Mouse (Mus musculus): Measurements from ENCODE around the gene Ccdc177. TPM values are rescaled to one million over a fixed set of nuclear protein-coding genes. Genes with fewer than 3 reads are reported as not detected.
A peak's percentile ranks its signal among the peaks of the same experiment; 100 is the strongest.
"Not testable (repeated sequence)": the region's sequence is repeated elsewhere in the genome, so short reads cannot be mapped to it uniquely, and the experiment has no call there.

Ccdc177 gene
- not detected for total RNA-seq (2022)

- peak; percentile 36 to 46 for DNase-seq (ENCODE audit: low spot score in 2 of 2)
These were observed at the start of gene Ccdc177 for GRCm38 (mm10) chr12:80760396-80760801. Ccdc177 (minus strand) TSS chr12:80760687.

GRCm38 (mm10) chr12:80810005-80810404, 49.5 kb upstream of the Ccdc177 start:
- no peak for DNase-seq (ENCODE audit: low spot score in 2 of 2)

- DNase-seq (ENCODE audit: low spot score in 2 of 2): no peak
These were observed 47.1 kb upstream of the Ccdc177 start for GRCm38 (mm10) chr12:80807451-80808085.

- no peak for DNase-seq (ENCODE audit: low spot score in 2 of 2)
These were observed 44.5 kb upstream of the Ccdc177 start for GRCm38 (mm10) chr12:80804861-80805428.

GRCm38 (mm10) chr12:80803924-80804323, 43.4 kb upstream of the Ccdc177 start:
- DNase-seq (ENCODE audit: low spot score in 2 of 2): peak in 1 of 2 experiments; percentile 26

GRCm38 (mm10) chr12:80801443-80801842, 41.0 kb upstream of the Ccdc177 start:
- no peak for DNase-seq (ENCODE audit: low spot score in 2 of 2)

- DNase-seq (ENCODE audit: low spot score in 2 of 2): no peak
These were observed 39.7 kb upstream of the Ccdc177 start for GRCm38 (mm10) chr12:80800156-80800555.

- DNase-seq (ENCODE audit: low spot score in 2 of 2): no peak
These were observed 37.8 kb upstream of the Ccdc177 start for GRCm38 (mm10) chr12:80798271-80798670.

GRCm38 (mm10) chr12:80794935-80795785, 34.7 kb upstream of the Ccdc177 start:
- DNase-seq (ENCODE audit: low spot score in 2 of 2): no peak

GRCm38 (mm10) chr12:80794522-80794921, 34.0 kb upstream of the Ccdc177 start:
- DNase-seq (ENCODE audit: low spot score in 2 of 2): no peak

GRCm38 (mm10) chr12:80793535-80793934, 33.0 kb upstream of the Ccdc177 start:
- no peak for DNase-seq (ENCODE audit: low spot score in 2 of 2)

- no peak for DNase-seq (ENCODE audit: low spot score in 2 of 2)
These were observed 32.4 kb upstream of the Ccdc177 start for GRCm38 (mm10) chr12:80792867-80793266.

- DNase-seq (ENCODE audit: low spot score in 2 of 2): no peak
These were observed 31.3 kb upstream of the Ccdc177 start for GRCm38 (mm10) chr12:80791571-80792444.

- no peak for DNase-seq (ENCODE audit: low spot score in 2 of 2)
These were observed 30.4 kb upstream of the Ccdc177 start for GRCm38 (mm10) chr12:80790700-80791570.

GRCm38 (mm10) chr12:80789849-80790694, 29.6 kb upstream of the Ccdc177 start, which contains the start of gene Susd6:
Susd6 (plus strand) TSS chr12:80790510.
- DNase-seq (ENCODE audit: low spot score in 2 of 2): peak; percentile 99

- not testable (repeated sequence) for DNase-seq (ENCODE audit: low spot score in 2 of 2)
These were observed 28.8 kb upstream of the Ccdc177 start for GRCm38 (mm10) chr12:80789276-80789675.

- no peak for DNase-seq (ENCODE audit: low spot score in 2 of 2)
These were observed 27.7 kb upstream of the Ccdc177 start for GRCm38 (mm10) chr12:80788188-80788587.

- DNase-seq (ENCODE audit: low spot score in 2 of 2): no peak
These were observed 27.1 kb upstream of the Ccdc177 start for GRCm38 (mm10) chr12:80787604-80788003.

GRCm38 (mm10) chr12:80786591-80786990, 26.1 kb upstream of the Ccdc177 start:
- DNase-seq (ENCODE audit: low spot score in 2 of 2): no peak
